Mouse (Mus musculus): ENCODE data around the gene Zranb2.

The Zranb2 gene

GRCm38 (mm10) chr3:157533964-157534785, at the start of gene Zranb2:
Zranb2 (plus strand) TSS chr3:157534160.
- DNase-seq (ENCODE audit: low spot score), result peak; percentile 95

- no peak for DNase-seq (ENCODE audit: low spot score)
Observed at GRCm38 (mm10) chr3:157492043-157492442, 41.9 kb upstream of the Zranb2 start.

DNA sequence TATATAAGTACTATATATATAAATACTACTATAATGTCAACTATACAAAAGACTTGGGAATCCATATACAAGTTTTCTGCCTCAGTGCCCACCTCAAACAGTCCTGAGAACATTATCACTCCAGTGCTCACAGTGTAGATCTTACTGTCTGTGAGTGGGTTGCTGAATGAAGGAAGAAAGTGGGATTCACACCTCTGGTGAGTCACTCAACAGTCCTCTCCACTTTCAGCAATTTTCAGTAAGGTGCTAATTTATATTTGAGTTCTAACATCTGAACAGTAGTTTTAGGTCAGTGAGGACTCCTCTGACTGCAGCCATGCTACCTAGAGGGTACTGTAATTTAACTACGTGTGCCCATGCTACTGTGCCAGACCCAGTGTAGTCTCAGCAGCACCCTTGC, 31.7 kb upstream of the Zranb2 start:
- DNase-seq (ENCODE audit: low spot score), result no peak

DNA sequence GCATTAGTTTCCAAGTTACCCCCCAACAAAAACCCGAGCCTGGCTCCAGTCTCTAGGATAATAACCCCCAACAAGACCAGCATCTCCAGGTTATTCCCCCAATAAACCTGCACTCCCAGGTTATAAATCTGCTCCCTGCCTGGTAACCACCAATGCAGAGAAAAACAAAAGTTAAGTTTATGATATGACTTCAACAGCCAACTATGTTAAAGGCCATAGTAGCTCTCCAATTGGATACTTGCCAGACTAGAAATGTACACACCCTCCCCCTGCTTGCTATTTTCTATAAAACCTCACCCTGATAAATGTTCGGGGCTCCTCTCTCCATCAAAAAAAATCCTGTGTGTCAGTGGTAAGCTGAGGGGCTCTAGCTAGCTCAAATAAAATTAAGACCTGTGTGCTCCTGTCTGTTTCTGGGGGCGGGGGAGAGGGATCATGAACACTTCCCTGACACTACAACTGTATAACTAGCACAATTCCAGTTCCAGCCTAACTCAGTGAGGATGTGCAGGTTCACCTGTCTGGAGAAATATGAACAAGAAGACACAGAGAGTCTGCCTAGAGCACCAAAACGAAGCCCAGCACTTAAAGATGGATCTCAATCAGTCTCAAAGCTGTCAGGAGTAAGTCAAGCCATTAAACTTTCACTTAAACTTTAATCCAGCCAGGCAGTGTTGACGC, 19.7 kb upstream of the Zranb2 start:
- no peak for DNase-seq (ENCODE audit: low spot score)

DNA sequence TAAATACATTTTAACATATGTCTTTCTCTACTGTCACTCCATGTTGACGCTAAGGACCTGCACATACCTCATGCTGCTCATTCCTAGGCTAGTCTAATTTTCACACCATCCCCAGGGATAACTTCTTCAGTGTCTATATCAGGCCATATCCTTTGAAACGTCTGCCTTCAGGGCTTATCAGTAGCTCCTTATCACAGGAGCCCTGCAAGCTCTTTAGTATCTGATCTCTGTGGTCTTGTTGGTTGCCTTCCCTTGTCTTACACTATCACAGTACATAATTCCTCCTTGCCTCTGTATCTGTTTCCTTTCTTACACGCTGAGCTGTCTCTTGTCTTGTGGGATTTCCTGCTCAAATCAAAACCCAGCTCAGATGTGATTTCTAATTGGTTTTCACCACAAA, 17.5 kb upstream of the Zranb2 start:
- DNase-seq (ENCODE audit: low spot score), result no peak

DNA sequence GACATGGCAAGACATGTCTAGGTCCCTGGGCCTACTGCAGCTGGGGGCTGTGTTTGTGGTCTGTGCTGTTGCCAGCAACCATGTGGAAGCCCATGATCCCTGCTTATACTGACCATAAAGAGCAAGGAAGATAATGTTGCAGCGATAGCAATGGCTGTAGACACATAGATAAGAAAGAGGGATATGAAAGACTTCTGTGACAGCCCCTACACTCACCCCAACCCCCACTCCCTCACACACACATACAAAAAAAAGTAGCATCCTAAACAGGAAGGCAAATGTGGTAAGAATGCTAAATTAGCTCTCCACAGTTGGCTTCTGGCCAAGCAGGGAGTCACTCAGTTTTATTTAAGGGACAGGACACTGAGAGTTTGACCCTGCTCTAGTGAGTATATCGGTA, 16.0 kb upstream of the Zranb2 start:
- DNase-seq (ENCODE audit: low spot score), result no peak

DNA sequence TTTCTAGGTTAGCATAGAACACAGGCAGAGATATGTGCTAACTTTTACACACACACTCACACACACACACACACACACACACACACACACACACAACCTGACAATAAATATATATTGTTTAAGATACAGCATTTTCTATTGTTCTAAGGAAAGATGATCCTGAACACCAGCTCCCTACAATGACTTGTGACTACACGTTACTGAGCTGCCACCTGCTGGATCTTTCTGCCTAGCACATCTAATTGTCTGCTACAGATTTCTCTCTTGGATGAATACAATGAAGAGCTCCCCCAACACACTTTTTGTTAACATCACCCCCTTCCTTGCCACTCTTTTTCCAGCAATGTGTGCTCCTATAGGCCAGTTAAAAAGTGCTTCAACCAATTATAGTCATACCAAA, 13.5 kb upstream of the Zranb2 start:
- DNase-seq (ENCODE audit: low spot score), result no peak

GRCm38 (mm10) chr3:157523834-157524233, 10.1 kb upstream of the Zranb2 start:
- no peak for DNase-seq (ENCODE audit: low spot score)

DNA sequence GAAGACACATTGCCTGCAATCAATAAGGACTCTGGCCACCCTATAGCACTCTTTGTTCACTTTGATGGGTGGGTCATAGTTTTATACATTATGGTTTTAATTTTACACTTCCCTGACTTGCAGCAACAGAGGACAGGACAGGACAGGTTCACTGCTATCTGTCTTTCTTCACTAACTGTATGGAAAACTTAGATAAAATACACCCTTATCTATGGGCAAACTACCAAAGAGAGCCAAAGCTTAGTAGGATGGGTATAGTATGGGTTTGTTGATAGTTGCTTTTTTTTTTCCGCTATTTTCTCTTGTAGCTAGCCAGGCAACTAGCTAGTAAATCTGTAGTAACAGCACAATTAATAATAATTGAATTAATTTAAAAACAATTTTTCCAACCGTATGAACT, 2.4 kb upstream of the Zranb2 start:
- no peak for DNase-seq (ENCODE audit: low spot score)

GRCm38 (mm10) chr3:157534786-157535415, 941 bp downstream of the Zranb2 start:
- DNase-seq (ENCODE audit: low spot score), result no peak

DNA sequence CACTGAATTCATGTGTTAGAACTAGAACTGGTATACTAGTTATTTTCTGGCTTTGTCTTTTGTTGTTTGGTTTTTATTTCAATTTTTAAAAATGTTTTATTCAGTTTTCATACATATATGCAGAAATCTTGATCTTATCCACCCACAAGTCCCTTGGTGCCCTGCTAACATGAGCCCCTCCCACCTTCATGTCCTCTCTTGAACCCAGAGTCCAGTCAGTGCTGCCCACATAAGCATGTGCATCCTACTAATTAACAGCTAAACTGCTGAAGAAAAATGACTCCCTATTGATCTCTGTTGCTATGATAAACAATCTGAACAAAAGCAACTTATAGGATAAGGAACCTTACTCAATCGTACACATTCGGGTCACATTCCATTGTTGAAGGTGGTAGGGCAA, 15.4 kb downstream of the Zranb2 start:
- DNase-seq (ENCODE audit: low spot score), result no peak

DNA sequence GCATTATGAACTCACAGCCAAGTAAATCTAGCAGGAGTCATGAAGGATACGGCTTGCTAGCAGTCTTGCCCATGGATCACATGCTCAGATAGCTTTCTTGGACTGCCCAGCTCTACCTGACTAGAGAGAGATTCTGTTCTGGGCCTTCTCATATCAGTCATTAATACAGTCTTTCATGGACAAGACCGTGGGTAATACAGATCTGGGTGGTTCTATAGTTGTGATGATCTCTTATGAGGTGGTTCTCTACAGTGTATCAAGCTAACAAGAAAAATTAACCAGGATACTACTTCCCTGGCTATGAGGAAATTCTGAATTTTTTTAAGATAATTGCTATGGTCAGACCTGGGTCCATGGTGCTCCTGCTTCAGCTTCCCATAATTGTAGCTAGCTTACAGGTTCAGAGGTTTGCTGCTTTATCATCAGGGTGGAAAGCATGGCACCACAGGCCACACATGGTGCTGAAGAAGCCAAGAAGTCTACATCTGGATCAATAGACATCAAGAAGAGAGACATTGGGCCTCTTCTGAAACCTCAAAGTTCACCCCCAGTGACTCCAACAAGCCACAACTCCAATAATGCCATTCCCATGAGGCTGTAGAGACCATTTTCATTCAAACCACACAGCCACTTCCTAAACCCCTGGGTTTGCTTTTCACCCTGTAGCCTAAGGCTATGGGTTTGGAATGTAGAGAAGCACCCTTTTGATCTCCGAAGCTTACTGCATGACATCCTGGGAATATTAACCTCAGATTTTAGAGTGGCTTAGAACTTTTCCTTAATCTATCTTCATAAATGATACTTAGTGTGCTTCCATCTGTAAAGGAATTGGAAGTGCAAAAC, 16.0 kb downstream of the Zranb2 start:
- DNase-seq (ENCODE audit: low spot score), result no peak

DNA sequence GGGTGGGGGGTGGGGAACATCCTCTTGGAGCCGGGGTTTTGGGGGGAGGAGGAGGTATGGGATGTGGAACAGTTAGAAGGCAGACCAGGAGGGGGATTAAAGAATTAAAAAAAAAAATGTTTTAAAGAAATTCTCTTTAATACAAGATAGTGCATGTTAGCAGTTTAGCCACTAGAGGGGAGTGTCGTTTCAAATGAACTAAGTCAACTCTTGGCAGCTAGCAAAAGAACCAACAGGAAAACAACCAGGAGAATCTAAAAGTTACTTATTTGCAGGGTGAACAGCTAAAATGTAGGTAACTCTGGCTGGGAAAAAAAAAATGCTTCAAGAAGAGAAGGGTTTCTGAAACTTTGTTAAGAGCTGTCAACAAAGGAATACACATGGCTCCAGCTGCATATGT, 31.2 kb downstream of the Zranb2 start:
- peak; percentile 20 for DNase-seq (ENCODE audit: low spot score)

DNA sequence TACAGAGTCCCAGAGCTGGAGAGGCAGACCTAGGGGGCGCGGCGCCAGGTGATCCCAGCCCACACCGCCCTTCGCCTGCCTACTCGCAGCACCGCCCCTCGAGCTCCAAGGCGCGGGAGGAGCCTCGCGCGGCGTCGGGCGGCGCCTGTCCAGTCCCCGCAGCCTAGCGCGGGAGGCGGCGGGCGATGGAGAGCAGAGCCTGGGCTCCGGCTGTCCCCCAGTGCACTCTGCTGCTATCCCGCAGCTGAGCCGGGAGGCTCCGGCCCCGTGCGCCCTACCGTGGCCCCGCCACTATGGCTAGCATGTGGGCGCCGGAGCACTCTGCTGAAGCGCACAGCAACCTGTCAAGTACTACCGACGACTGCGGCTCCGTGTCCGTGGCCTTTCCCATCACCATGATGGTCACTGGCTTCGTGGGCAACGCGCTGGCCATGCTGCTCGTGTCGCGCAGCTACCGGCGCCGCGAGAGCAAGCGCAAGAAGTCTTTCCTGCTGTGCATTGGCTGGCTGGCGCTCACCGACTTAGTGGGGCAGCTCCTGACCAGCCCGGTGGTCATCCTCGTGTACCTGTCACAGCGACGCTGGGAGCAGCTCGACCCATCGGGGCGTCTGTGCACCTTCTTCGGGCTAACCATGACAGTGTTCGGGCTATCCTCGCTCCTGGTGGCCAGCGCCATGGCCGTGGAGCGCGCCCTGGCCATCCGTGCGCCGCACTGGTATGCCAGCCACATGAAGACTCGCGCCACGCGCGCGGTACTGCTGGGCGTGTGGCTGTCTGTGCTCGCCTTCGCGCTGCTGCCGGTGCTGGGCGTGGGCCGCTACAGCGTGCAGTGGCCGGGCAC, 33.0 kb downstream of the Zranb2 start, which contains the start of gene Ptger3:
Gene Ptger3, plus strand, starts transcription at position 168 of the 841 bp plus-strand sequence.
- DNase-seq (ENCODE audit: low spot score), result peak; percentile 8

DNA sequence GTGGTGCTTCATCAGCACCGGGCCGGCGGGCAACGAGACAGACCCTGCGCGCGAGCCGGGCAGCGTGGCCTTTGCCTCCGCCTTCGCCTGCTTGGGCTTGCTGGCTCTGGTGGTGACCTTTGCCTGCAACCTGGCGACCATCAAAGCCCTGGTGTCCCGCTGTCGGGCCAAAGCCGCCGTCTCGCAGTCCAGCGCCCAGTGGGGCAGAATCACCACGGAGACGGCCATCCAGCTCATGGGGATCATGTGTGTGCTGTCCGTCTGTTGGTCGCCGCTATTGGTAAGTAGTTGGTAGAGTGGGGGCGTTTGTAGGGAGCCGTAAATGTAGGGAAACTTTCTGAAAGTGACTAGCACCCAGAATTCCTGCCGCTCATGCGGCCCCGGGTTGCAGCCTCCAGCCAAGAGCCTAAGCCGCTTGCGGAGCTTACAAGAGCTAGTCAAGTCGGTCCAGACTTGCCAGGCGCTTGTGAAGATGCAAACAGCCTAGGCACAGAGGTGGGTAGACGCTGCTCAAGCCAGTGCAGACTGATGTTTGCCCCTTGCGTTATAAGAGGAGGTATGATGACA, 33.7 kb downstream of the Zranb2 start:
- DNase-seq (ENCODE audit: low spot score), result no peak

GRCm38 (mm10) chr3:157572011-157572410, 38.1 kb downstream of the Zranb2 start:
- no peak for DNase-seq (ENCODE audit: low spot score)

GRCm38 (mm10) chr3:157575441-157576342, 41.7 kb downstream of the Zranb2 start:
- DNase-seq (ENCODE audit: low spot score), result no peak

DNA sequence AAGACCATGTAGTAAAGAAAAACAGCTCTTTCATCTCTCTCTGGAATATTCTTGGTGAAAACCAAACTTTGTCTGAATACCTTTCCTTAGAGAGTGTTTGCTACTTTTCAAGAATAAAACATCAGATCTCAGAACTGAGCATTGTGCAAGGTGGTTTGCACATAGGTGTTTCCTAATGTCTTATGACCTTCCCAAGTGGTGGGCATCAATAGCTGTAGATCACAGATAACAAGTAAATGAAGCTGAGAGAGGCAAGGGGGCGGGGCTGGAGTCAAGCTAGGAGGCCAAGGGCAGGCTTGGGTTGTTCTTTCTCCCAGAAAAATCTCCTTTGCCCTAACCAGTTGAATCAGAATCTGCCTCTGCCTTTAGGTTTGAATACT, 42.4 kb downstream of the Zranb2 start:
- no peak for DNase-seq (ENCODE audit: low spot score)

DNA sequence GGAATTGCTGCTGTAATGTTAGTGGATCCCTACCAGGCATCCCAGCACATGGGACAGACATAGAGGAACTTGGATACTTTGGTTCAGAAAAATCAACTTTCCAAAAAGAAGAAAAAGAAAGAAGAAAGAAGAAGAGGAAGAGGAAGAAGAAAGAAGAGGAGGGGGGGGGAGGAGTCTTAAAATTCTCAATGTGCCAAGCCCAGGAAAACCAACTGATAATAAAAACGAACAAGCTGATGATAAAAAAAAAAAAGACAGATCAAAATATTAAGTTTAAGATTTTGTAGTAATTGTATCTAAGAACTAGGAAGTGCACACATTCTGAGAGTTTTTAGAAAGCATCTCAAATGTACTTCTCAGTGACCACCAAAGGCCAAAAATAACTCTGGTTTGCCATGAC, 42.9 kb downstream of the Zranb2 start:
- no peak for DNase-seq (ENCODE audit: low spot score)

All from testis, postnatal 14 days (tissue).